Mouse (Mus musculus) mammary gland, adult 2 months (tissue): ENCODE results near the gene Slc6a9. TPM values are rescaled to one million over a fixed set of nuclear protein-coding genes. Genes with fewer than 3 reads are reported as not detected.

Experiments used
- polyA plus RNA-seq: library from polyadenylated mRNA; depleted of rRNA; stranded (reverse); fragments of >200 nt; gene quantifications from 2 replicates; pipeline ENCODE4 v1.2.3, GENCODE M21; 2012; ENCODE audit warnings: low replicate concordance; rRNA removed

Slc6a9 gene
- polyA plus RNA-seq = 13.1 and 25.0 TPM in 2 replicates

GRCm38 (mm10) chr4:117834457-117834844 lies at the start of gene Slc6a9:
TSS of gene Slc6a9 (plus strand) at chr4:117834506.

GRCm38 (mm10) chr4:117872471-117872886 lies 38.2 kb downstream of the Slc6a9 start, which contains the start of gene Ccdc24:
TSS of gene Ccdc24 (minus strand) at chr4:117872557.

GRCm38 (mm10) chr4:117882701-117883691 lies 48.7 kb downstream of the Slc6a9 start, which contains the start of gene B4galt2:
TSS of gene B4galt2 (minus strand) at chr4:117883487.

DNA sequence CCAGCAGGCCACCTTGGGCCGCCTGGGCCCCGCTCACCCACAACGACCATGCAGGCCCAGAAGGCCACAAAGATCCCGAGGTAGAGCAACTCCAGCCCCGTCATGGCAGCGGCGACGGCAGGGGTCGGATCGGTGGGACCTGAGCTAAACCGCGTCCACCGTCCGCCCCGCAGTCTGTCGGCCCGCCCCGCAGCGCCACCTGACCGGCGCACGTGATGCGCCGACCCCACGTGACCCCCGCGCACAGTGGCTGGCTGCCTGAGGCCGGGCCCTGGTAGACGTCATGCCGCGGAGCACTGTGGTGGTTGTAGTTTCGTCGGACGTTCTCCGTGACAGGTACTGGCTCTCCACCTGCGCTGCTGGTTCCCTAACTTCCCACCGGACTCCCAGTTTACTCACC lies 52.8 kb downstream of the Slc6a9 start, which contains the start of gene Atp6v0b:
Atp6v0b (minus strand) TSS at position 201 of the 400 bp plus-strand sequence.

DNA sequence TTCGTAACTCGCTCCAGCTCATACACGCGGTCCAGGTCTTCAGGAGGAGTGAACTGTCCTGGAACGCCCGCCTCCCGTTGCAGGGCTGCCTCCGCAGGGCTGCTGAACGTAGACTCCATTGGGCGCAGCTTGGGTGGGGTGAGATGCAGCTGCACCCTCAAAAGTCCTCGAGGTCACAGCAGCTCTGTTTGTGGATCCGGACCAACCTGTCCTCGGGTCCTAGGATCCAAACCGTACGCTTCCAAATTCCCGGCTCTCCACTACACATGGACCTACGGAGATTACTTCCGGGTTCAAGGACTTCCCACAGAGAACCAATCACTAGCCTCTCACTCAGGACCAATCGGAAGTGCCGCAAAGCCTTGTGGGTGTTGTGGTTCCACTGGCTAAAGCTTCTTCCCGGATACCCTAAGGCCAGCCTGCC lies 57.4 kb downstream of the Slc6a9 start, which contains the start of gene Dph2:
Dph2 (minus strand) TSS at position 295 of the 424 bp plus-strand sequence.

GRCm38 (mm10) chr4:117914591-117915442 lies 80.5 kb downstream of the Slc6a9 start, which contains the start of gene Ipo13:
TSS of gene Ipo13 (minus strand) at chr4:117914999.

Other genes with a start within 250 kb of the Slc6a9 start
- 15.3 and 16.1 TPM in 2 replicates for gene Dmap1, start 152.2 kb upstream of the Slc6a9 start, polyA plus RNA-seq
- not detected in 2 replicates for gene Gm12845, start 110.1 kb upstream of the Slc6a9 start, polyA plus RNA-seq
- not detected in 2 replicates for gene Klf17, start 68.9 kb upstream of the Slc6a9 start, polyA plus RNA-seq
- 1.9 and 2.8 TPM in 2 replicates for gene Ccdc24, start 38.1 kb downstream of the Slc6a9 start, polyA plus RNA-seq
- 21.0 and 40.0 TPM in 2 replicates for gene B4galt2, start 49.0 kb downstream of the Slc6a9 start, polyA plus RNA-seq
- 407 and 472 TPM in 2 replicates for gene Atp6v0b, start 52.8 kb downstream of the Slc6a9 start, polyA plus RNA-seq
- gene Dph2, start 57.5 kb downstream of the Slc6a9 start, polyA plus RNA-seq = 17.5 and 19.1 TPM in 2 replicates
- gene Ipo13, start 80.5 kb downstream of the Slc6a9 start, polyA plus RNA-seq = 59.7 and 121 TPM in 2 replicates
- gene Artn, start 95.3 kb downstream of the Slc6a9 start, polyA plus RNA-seq = 0.37 and 1.1 TPM in 2 replicates